Comparison of ENCODE assay signal across 8 mouse cellular contexts in the genomic region with DNA sequence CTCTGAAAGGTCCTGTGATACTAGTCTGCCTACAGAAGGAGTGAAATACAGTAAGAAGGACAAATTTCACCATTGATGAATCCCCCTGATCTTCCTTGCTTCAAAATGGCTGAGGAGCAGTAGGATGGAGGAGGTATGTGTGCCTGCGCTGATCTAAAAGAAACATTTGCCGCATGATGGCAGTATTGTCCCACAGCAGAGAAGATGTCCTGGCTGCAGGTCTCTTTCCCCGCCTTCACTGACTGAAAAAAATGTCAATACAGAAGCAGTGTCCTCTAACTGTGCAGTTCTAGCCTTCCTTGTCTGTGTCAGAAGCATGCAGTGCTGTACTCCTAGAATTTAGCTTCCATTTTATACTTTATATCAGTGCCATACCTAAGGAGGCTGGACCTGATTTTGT.
DNase-seq lines count a peak whose midpoint lies in the region; ATAC-seq and TF ChIP-seq lines count a peak whose summit lies in the region.
"Not testable (repeated sequence)": the region's sequence is repeated elsewhere in the genome, so short reads cannot be mapped to it uniquely, and the experiment has no call there.

No protein-coding gene starts in this region.

- not testable (repeated sequence) for H3K4me1 ChIP-seq in forebrain, embryonic 13.5 days; heart, postnatal 0 days (ENCODE audit: control insufficient read depth, insufficient read depth); liver, embryonic 13.5 days (replicated peaks); midbrain, embryonic 13.5 days (replicated peaks)

- ATAC-seq in forebrain, embryonic 13.5 days = peak; percentile 55
- ATAC-seq in heart, postnatal 0 days (ENCODE audit: insufficient read depth, low read depth) = peak; percentile 39; the same call in 1 of the 2 replicates
- peak; percentile 66 for ATAC-seq in liver, embryonic 13.5 days (ENCODE audit: low read depth)
- ATAC-seq in midbrain, embryonic 13.5 days = peak; percentile 40; the same call in 1 of the 2 replicates

- TF ChIP-seq CTCF in heart, postnatal 0 days (IDR thresholded peaks at IDR 0.05; ENCODE audit: low read depth) = peak; percentile 68

- H3K27me3 ChIP-seq in forebrain, embryonic 13.5 days; heart, postnatal 0 days (ENCODE audit: control insufficient read depth, insufficient read depth, low read length); liver, embryonic 13.5 days; midbrain, embryonic 13.5 days: not testable (repeated sequence)

- H3K4me3 ChIP-seq in forebrain, embryonic 13.5 days = peak overlapping the region; percentile 19; the same call in 1 of the 2 replicates
- H3K4me3 ChIP-seq in heart, postnatal 0 days (ENCODE audit: low read depth, low read length) = peak overlapping the region; percentile 35
- peak overlapping the region; percentile 36 for H3K4me3 ChIP-seq in liver, embryonic 13.5 days (replicated peaks)
- H3K4me3 ChIP-seq in midbrain, embryonic 13.5 days (replicated peaks) = peak overlapping the region; percentile 15

- H3K9me3 ChIP-seq in forebrain, embryonic 13.5 days (replicated peaks); heart, postnatal 0 days (replicated peaks; ENCODE audit: control insufficient read depth, low read length); liver, embryonic 13.5 days (replicated peaks); midbrain, embryonic 13.5 days: not testable (repeated sequence)

- DNase-seq in CD4-positive, CD25-positive, alpha-beta regulatory T cell, adult 2 months (ENCODE audit: low read depth, low spot score) = peak; percentile 39
- DNase-seq in cerebellum, adult 11 months = peak; percentile 86
- not testable (repeated sequence) for DNase-seq in heart, postnatal 0 days (ENCODE audit: low spot score)
- peak; percentile 84 for DNase-seq in kidney, adult 18-20 months
- DNase-seq in liver, embryonic 13.5 days = peak; percentile 40
- peak; percentile 66 for DNase-seq in retina, postnatal 7 days (ENCODE audit: low read depth, low spot score)

- not testable (repeated sequence) for H3K9ac ChIP-seq in forebrain, embryonic 13.5 days; heart, postnatal 0 days (replicated peaks; ENCODE audit: low read depth, low read length); liver, embryonic 13.5 days; midbrain, embryonic 13.5 days (replicated peaks)

- peak overlapping the region; percentile 35 for H3K4me2 ChIP-seq in forebrain, embryonic 13.5 days
- peak overlapping the region; percentile 39; the same call in 1 of the 2 replicates for H3K4me2 ChIP-seq in heart, postnatal 0 days (ENCODE audit: low read depth, low read length)
- H3K4me2 ChIP-seq in liver, embryonic 13.5 days = peak overlapping the region; percentile 42; the same call in 1 of the 2 replicates
- peak overlapping the region; percentile 32; the same call in 1 of the 2 replicates for H3K4me2 ChIP-seq in midbrain, embryonic 13.5 days (replicated peaks)

- peaks cover 15% of the 10 kb centered on the region for H3K36me3 ChIP-seq in forebrain, embryonic 13.5 days (ENCODE audit: poor library complexity, severe bottlenecking)
- not testable (repeated sequence) for H3K36me3 ChIP-seq in heart, postnatal 0 days (replicated peaks; ENCODE audit: control insufficient read depth, insufficient read depth, low read length); liver, embryonic 13.5 days
- H3K36me3 ChIP-seq in midbrain, embryonic 13.5 days = peaks cover 26% of the 10 kb centered on the region

- 67% methylated on average over 3 of the region's 3 CpGs for WGBS in forebrain, embryonic 13.5 days
- 62% methylated on average over 3 of the region's 3 CpGs for WGBS in heart, postnatal 0 days
- WGBS in liver, embryonic 13.5 days (ENCODE audit: insufficient replicate concordance) = 45% methylated on average over 3 of the region's 3 CpGs
- 61% methylated on average over 3 of the region's 3 CpGs for WGBS in midbrain, embryonic 13.5 days

- not testable (repeated sequence) for TF ChIP-seq EP300 in heart, postnatal 0 days (IDR thresholded peaks at IDR 0.05; ENCODE audit: low read depth)

- not testable (repeated sequence) for H3K27ac ChIP-seq in forebrain, embryonic 13.5 days; liver, embryonic 13.5 days; midbrain, embryonic 13.5 days
- peak overlapping the region; percentile 25; the same call in 1 of the 2 replicates for H3K27ac ChIP-seq in heart, postnatal 0 days (ENCODE audit: low read depth)
